Mouse (Mus musculus) adipocyte (in vitro differentiated cells): Measurements from ENCODE around the gene Olfml2a.
A peak's percentile ranks its signal among the peaks of the same experiment; 100 is the strongest.
"Not testable (repeated sequence)": the region's sequence is repeated elsewhere in the genome, so short reads cannot be mapped to it uniquely, and the experiment has no call there.

ENCODE experiments used
- DNase-seq: peaks from one replicate; pipeline ENCODE4 v3.0.0-alpha.2; 2016; ENCODE audit warnings: low spot score

Gene Olfml2a

GRCm38 (mm10) chr2:38987371-38987770 is 55.6 kb downstream of the Olfml2a start:
- peak; percentile 49 for DNase-seq

GRCm38 (mm10) chr2:38987803-38988510 is 56.2 kb downstream of the Olfml2a start:
- peak; percentile 70 for DNase-seq

DNA sequence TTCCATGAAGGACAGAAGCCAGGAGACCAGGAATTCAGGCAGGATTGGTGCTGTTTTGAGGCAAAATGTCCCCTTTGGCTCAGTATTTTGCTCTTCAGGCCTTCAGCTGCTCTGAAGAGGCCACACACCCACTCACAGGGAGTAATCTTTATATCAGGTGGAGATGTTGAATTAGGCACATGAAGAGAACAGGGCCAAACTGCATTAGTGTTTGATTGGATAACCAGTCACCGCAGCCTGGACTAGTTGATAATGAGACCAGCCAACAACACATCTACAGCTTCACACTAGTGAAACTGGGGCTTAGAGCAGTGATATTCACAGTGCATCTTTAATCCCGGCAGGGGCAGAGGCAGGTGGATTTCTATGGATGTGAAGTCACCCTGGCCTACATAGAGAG is 57.2 kb downstream of the Olfml2a start:
- no peak for DNase-seq

GRCm38 (mm10) chr2:38992004-38992403 is 60.2 kb downstream of the Olfml2a start:
- DNase-seq, result no peak

DNA sequence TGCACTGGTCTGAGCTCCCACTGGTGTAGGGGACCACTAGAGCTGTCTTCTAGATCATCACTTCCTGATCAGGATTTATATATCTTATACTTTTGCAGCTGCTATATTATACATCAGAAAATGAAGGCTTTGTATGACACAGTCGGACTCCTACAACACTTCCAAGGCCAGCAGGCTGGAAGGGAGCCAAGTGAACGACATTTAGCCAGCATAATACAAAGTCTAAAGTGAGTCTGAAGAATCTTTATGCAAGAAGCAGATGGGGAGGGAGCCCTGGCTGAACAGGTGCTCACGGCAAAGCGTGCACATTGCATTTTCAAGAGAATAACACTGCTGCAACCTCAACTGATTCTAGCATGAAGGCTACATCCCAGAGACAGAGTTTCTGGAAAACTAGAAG is 60.7 kb downstream of the Olfml2a start:
- peak; percentile 50 for DNase-seq

DNA sequence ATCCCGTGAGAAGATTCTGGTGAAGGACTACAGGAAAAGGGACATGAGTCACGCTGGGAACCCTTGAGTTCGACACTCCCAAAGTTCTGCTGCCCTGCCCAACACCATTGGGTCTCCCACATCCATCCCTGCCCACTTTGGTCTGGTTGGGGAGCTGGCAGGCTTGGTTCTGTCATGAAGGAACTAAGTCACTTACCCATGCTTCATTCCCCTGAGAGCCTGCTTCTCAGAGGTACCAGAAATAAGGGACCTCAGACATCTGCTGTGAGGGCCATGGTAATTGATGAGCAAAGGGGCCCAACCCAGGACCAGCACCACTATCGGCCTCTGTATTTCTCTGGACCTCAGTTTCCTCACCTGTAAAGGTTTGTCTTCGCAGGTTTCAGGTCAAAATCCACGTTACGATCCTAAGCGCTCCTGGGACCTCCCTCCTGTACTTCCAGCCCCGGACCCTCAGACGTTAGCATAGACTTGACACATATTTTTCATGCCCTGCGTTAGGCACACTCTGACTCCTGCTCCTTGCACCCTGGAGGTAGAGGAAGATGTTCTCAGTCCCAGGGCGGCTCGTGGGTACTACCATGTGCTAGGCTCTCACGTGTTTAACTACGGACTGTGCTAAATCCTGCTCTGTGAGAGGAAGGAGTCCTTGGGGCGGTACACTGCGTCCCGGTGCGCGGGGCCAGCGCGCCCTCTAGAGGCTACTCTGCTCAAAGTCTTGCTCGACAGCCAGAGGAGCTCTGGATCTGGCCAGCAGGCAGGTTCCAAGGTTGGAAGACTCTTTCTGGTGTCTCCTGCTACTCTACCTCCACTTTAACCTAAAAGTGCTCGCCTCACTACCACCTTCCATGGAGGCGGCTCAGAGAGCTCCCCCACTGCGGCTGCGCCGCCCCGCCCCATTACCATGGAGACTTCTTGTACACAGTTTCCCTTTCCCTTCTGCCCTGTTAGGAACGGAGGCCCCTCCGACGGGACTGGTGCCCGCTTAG is 65.9 kb downstream of the Olfml2a start, which contains the start of gene Wdr38:
TSS of gene Wdr38 (plus strand) at position 91 of the 989 bp plus-strand sequence.
- DNase-seq, result peak; percentile 90

- no peak for DNase-seq
Measured at GRCm38 (mm10) chr2:38999381-38999780, 67.6 kb downstream of the Olfml2a start.

- DNase-seq, result no peak
Measured at GRCm38 (mm10) chr2:38999910-39000586, 68.3 kb downstream of the Olfml2a start.

- DNase-seq, result no peak
Measured at GRCm38 (mm10) chr2:39000587-39000919, 68.8 kb downstream of the Olfml2a start.

DNA sequence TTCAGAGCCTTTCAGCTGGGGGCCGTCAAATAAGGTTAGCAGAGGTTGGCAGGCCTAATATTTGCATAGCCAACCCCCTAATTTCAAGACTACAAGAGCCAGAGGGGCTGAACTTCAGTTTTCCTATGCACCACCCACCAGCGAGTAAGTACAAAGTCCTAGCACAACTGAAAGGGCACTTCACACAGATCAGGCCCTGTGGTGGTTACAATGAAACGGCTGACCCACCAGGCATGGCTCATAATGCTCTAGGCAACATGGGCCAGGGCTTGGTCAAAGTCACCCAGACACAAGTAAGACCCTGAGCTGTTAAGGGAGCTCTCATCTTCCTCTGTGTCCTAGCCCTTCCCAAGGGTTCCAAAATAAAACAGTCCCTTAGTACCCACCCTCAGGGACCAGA is 70.1 kb downstream of the Olfml2a start:
- no peak for DNase-seq

DNA sequence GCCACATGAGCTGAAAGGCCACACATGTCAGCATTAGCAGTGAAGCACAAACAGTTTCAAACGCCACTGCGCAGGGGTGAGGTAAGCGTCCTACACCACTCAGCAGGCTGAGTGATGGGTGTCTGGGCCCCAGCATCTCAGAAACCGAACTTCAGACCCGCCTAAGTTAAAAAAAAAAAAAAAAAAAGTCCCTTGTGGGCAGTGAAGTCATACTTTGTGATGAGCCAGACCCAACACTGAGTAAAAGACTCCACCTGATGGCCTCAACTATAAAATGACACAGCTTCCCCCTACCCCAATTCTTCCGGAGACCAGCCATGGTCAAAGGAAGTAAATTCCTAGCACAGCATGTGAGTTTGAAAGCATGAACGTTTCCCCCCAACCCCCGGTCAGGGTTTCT is 71.3 kb downstream of the Olfml2a start:
- DNase-seq, result no peak

- no peak for DNase-seq
Measured at GRCm38 (mm10) chr2:39003512-39003911, 71.7 kb downstream of the Olfml2a start.

- DNase-seq, result peak; percentile 58
Measured at GRCm38 (mm10) chr2:39004372-39004771, 72.6 kb downstream of the Olfml2a start.

GRCm38 (mm10) chr2:39004880-39005435 is 73.2 kb downstream of the Olfml2a start, which contains the start of gene Arpc5l:
Gene Arpc5l, plus strand, starts transcription at chr2:39005348.
- DNase-seq, result peak; percentile 94

DNA sequence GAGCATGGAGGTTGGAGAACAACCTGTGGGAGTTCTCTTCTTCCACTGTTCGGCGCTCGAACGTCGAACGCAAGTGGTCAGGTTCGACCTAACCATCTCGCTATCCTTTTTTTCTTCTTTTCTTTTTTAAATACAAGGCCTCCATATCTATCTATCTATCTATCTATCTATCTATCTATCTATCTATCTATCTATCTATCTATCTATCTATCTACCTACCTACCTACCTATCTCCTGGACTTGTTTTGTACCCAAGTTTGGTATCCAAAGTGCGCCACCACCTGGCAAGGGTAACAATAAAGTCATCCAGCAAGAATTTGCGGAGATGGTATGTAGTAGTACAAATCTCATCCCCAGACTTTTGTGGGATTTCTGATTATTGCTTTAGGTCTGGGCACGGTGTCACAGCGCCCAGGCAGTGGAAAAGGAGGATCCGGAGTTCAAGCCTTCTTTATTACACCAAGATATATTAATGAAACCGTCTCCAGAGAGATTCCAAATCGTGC is 73.8 kb downstream of the Olfml2a start, which contains the start of gene Rpl35:
TSS of gene Rpl35 (minus strand) at position 51 of the 506 bp plus-strand sequence.
- peak; percentile 81 for DNase-seq

DNA sequence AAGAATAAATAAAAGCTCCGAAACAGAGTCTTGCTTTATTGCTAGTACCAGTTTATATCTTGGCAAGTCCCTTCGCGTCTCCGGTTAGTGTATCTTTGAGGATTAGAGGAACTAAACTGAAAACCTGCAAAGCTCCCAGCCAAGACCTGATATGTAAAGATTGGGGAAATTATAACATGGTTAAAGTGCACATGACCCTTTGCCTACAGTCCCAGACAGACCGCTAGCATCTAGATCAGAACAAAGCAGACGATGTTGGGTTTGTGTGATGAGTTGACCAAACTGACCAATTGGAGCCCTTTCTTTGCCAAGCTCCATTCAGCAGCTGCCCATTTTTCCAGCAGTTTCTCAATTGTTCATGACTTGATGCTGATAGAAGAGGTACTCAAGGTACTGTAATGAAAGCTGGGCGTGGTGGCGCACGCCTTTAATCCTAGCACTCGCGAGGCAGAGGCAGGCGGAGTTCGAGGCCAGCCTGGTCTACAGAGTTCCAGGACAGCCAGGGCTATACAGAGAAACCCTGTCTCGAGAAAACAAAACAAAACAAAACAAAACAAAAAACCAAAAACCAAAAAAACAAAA is 74.5 kb downstream of the Olfml2a start:
- no peak for DNase-seq

DNA sequence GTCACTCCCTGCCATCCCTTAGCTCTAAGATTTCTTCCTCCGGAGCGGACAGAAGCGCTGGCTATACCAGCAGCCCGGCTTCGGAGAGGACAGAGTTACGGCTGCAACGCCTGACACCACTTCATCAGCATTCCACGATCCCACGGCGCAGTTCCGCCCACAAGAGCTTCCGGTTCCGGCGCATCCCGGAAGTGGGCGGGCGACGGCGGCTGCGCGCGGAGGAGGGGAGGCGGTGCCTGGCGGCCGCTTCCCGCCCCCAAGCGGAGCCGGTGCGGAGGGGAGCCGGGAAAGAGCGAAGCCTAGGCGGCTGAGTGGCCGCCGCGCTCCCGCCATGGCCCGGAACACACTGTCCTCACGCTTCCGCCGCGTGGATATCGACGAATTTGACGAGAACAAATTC is 76.1 kb downstream of the Olfml2a start:
- DNase-seq, result peak; percentile 94

DNA sequence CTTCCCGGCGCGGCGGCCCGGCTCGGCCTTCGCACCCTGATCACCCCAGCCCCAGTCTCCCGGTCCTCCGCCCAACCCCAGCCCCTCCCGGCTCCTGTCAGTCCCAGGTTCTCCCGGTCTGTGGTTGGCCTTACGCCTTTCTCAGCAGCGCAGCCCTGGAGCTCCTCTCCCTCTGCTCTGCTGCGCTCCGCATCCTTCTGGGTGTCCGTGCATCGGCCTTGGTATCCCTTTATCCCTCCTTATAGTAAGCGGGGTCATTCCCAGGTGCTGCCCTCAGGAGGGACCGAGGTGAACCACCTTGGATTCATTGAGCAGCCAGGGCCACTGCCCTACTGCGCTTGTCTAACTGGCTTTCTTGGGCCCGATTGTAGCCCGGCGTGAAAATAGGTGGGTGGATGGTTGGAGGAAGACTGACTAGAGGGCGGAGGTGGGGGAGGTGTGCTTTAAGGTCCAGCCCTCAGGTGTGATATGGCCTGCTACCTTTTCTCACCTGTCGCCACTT is 76.6 kb downstream of the Olfml2a start:
- no peak for DNase-seq

GRCm38 (mm10) chr2:39008954-39009365 is 77.2 kb downstream of the Olfml2a start:
- no peak for DNase-seq

- DNase-seq, result not testable (repeated sequence)
Measured at GRCm38 (mm10) chr2:39010144-39010543, 78.4 kb downstream of the Olfml2a start.

- DNase-seq, result peak; percentile 47
Measured at GRCm38 (mm10) chr2:39011264-39011663, 79.5 kb downstream of the Olfml2a start.
